ENCODE assay signal across 12 mouse cellular contexts in the genomic region with DNA sequence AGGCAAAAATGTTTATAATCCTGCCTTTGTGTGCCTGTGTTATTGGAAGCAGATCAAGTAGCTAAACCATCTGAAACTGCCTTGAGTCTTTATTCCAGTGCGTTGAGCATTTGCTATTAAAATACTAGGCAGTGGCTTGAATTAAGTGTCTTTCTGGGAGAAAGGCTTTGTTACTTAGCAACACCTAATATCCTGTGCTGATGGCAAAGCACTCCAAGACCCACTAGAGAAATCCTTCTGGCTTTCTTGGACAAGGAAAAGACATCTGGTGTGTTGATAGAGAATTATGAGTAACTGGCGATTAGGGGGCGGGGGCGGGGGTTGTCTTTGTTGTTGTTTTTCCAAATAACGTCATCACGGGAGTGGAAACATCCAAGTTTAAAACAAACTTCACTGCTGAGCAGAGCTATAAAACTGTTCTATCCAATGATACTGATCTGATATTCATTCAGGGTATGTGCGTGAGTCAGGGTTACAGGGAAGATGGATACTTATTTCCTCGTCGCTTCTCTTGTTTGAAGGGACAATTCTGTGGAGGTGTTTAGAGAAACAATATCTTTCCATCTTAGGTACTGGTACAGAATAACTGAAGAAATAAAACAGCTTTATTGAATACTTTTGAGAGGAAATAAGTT.
A peak's percentile ranks its signal among the peaks of the same experiment; 100 is the strongest.
DNase-seq lines count a peak whose midpoint lies in the region; ATAC-seq and TF ChIP-seq lines count a peak whose summit lies in the region.
"Had no signal": no experiment of that assay in that cellular context is flagged by ENCODE, and none has a peak within 500 bp of the region (broad histone marks: within the 10 kb centered on the region; RNA-seq: fewer than 3 reads in every experiment).

No protein-coding gene starts in this region.

- no peak overlapping the region for H3K27ac ChIP-seq in kidney, postnatal 0 days
- no peak overlapping the region; the same call in 1 of the 2 replicates for H3K27ac ChIP-seq in embryonic facial prominence, embryonic 14.5 days (replicated peaks; ENCODE audit: low read depth, low read length)
- H3K27ac ChIP-seq in hindbrain, postnatal 0 days = peak overlapping the region; percentile 58
- H3K27ac ChIP-seq in neural tube, embryonic 14.5 days (ENCODE audit: low read depth, low read length) = no peak overlapping the region
- H3K27ac ChIP-seq: lung, embryonic 15.5 days had no signal

- no peaks in the 10 kb centered on the region for H3K9me3 ChIP-seq in kidney, postnatal 0 days (replicated peaks; ENCODE audit: low read length)
- H3K9me3 ChIP-seq in embryonic facial prominence, embryonic 14.5 days (ENCODE audit: control insufficient read depth, low read length) = no peaks in the 10 kb centered on the region
- no peaks in the 10 kb centered on the region for H3K9me3 ChIP-seq in hindbrain, postnatal 0 days (ENCODE audit: low read length)
- H3K9me3 ChIP-seq in neural tube, embryonic 14.5 days (ENCODE audit: control insufficient read depth, low read length) = no peaks in the 10 kb centered on the region
- H3K9me3 ChIP-seq: heart, embryonic 12.5 days; lung, embryonic 15.5 days had no signal

- H3K9ac ChIP-seq in kidney, postnatal 0 days (ENCODE audit: low read depth, low read length) = no peak overlapping the region
- H3K9ac ChIP-seq in embryonic facial prominence, embryonic 14.5 days (ENCODE audit: low read depth, low read length) = no peak overlapping the region
- no peak overlapping the region for H3K9ac ChIP-seq in hindbrain, postnatal 0 days (replicated peaks; ENCODE audit: low read length)
- no peak overlapping the region for H3K9ac ChIP-seq in neural tube, embryonic 14.5 days (replicated peaks; ENCODE audit: low read depth, low read length)
- H3K9ac ChIP-seq: heart, embryonic 12.5 days; lung, embryonic 15.5 days had no signal

- TF ChIP-seq CTCF in kidney, postnatal 0 days (IDR thresholded peaks at IDR 0.05; ENCODE audit: low read depth) = no peak
- TF ChIP-seq CTCF in hindbrain, postnatal 0 days (IDR thresholded peaks at IDR 0.05; ENCODE audit: low read depth) = no peak

- ATAC-seq in kidney, postnatal 0 days (replicated peaks; ENCODE audit: low FRiP score, low read depth) = no peak
- peak; percentile 83 for ATAC-seq in embryonic facial prominence, embryonic 14.5 days (ENCODE audit: low read depth)
- ATAC-seq in hindbrain, postnatal 0 days = peak; percentile 70
- ATAC-seq in neural tube, embryonic 14.5 days (ENCODE audit: low read depth) = peak; percentile 54; the same call in 1 of the 2 replicates

- no peak overlapping the region for H3K4me2 ChIP-seq in kidney, postnatal 0 days (ENCODE audit: low read length)
- H3K4me2 ChIP-seq in embryonic facial prominence, embryonic 14.5 days (ENCODE audit: low read depth, low read length) = no peak overlapping the region
- no peak overlapping the region for H3K4me2 ChIP-seq in hindbrain, postnatal 0 days (ENCODE audit: low read depth, low read length)
- no peak overlapping the region for H3K4me2 ChIP-seq in neural tube, embryonic 14.5 days (ENCODE audit: low read depth, low read length)
- H3K4me2 ChIP-seq: heart, embryonic 12.5 days; lung, embryonic 15.5 days had no signal

- H3K27me3 ChIP-seq in kidney, postnatal 0 days (ENCODE audit: insufficient read depth, low read length) = no peaks in the 10 kb centered on the region
- no peaks in the 10 kb centered on the region for H3K27me3 ChIP-seq in embryonic facial prominence, embryonic 14.5 days (replicated peaks; ENCODE audit: control insufficient read depth, insufficient read depth, low read length)
- no peaks in the 10 kb centered on the region for H3K27me3 ChIP-seq in hindbrain, postnatal 0 days (ENCODE audit: insufficient read depth, low read length)
- no peaks in the 10 kb centered on the region for H3K27me3 ChIP-seq in neural tube, embryonic 14.5 days (ENCODE audit: control insufficient read depth, insufficient read depth, low read length)
- H3K27me3 ChIP-seq: heart, embryonic 12.5 days; lung, embryonic 15.5 days had no signal

- intact Hi-C loops in heart, postnatal 25 days (cut with DNase I) = no loop called here

- DNase-seq in kidney, postnatal 0 days (ENCODE audit: low spot score) = peak; percentile 44
- no peak for DNase-seq in kidney, adult 18-20 months
- peak; percentile 79 for DNase-seq in embryonic facial prominence, embryonic 14.5 days (ENCODE audit: low spot score)
- DNase-seq in hindbrain, postnatal 0 days (ENCODE audit: low spot score) = peak; percentile 64
- no peak for DNase-seq in adrenal gland, postnatal 36 days
- no peak for DNase-seq in heart, postnatal 25 days (ENCODE audit: low spot score)
- no peak for DNase-seq in adrenal gland, adult 8-10 months
- DNase-seq: gastrocnemius, postnatal 14 days; kidney, postnatal 14 days had no signal

- WGBS in kidney, postnatal 0 days = 46% methylated on average over 9 of the region's 9 CpGs
- 64% methylated on average over 9 of the region's 9 CpGs for WGBS in embryonic facial prominence, embryonic 14.5 days
- 38% methylated on average over 9 of the region's 9 CpGs for WGBS in hindbrain, postnatal 0 days
- 62% methylated on average over 9 of the region's 9 CpGs for WGBS in neural tube, embryonic 14.5 days

- H3K36me3 ChIP-seq in kidney, postnatal 0 days (ENCODE audit: insufficient read depth, low read length) = no peaks in the 10 kb centered on the region
- no peaks in the 10 kb centered on the region for H3K36me3 ChIP-seq in embryonic facial prominence, embryonic 14.5 days (ENCODE audit: control insufficient read depth, insufficient read depth, low read length)
- no peaks in the 10 kb centered on the region for H3K36me3 ChIP-seq in hindbrain, postnatal 0 days (ENCODE audit: insufficient read depth, low read length)
- no peaks in the 10 kb centered on the region for H3K36me3 ChIP-seq in neural tube, embryonic 14.5 days (ENCODE audit: control insufficient read depth, insufficient read depth, low read length)
- H3K36me3 ChIP-seq: heart, embryonic 12.5 days; lung, embryonic 15.5 days had no signal

- H3K4me3 ChIP-seq in kidney, postnatal 0 days (replicated peaks; ENCODE audit: low read depth, low read length) = no peak overlapping the region
- H3K4me3 ChIP-seq in embryonic facial prominence, embryonic 14.5 days (ENCODE audit: low read depth, low read length) = no peak overlapping the region
- H3K4me3 ChIP-seq in hindbrain, postnatal 0 days (ENCODE audit: low read length) = no peak overlapping the region
- H3K4me3 ChIP-seq in neural tube, embryonic 14.5 days (ENCODE audit: low read depth, low read length) = no peak overlapping the region
- H3K4me3 ChIP-seq: heart, embryonic 12.5 days; lung, embryonic 15.5 days had no signal

- H3K4me1 ChIP-seq in kidney, postnatal 0 days (replicated peaks; ENCODE audit: insufficient read depth, low read length) = 0 out of 2 replicates have a peak, but pooled peaks cover 5% of the 10 kb centered on the region
- peaks cover 7% of the 10 kb centered on the region; the same call in 1 of the 2 replicates for H3K4me1 ChIP-seq in embryonic facial prominence, embryonic 14.5 days (ENCODE audit: control insufficient read depth, insufficient read depth, low read length)
- 0 out of 2 replicates have a peak, but pooled peaks cover 7% of the 10 kb centered on the region for H3K4me1 ChIP-seq in hindbrain, postnatal 0 days (ENCODE audit: insufficient read depth, low read length)
- H3K4me1 ChIP-seq in neural tube, embryonic 14.5 days (ENCODE audit: control insufficient read depth, insufficient read depth, low read length) = no peaks in the 10 kb centered on the region; the same call in 1 of the 2 replicates

Comparison
In these comparisons a context has a peak if more than half of its experiments do, and no peak if none do; other contexts are left out.
1. DNase-seq: peak in kidney, postnatal 0 days (single experiment), embryonic facial prominence, embryonic 14.5 days (single experiment) and hindbrain, postnatal 0 days (single experiment); none in kidney, adult 18-20 months (single experiment), adrenal gland, postnatal 36 days (0 of 2), heart, postnatal 25 days (single experiment) and adrenal gland, adult 8-10 months (single experiment).